In the genomic region with DNA sequence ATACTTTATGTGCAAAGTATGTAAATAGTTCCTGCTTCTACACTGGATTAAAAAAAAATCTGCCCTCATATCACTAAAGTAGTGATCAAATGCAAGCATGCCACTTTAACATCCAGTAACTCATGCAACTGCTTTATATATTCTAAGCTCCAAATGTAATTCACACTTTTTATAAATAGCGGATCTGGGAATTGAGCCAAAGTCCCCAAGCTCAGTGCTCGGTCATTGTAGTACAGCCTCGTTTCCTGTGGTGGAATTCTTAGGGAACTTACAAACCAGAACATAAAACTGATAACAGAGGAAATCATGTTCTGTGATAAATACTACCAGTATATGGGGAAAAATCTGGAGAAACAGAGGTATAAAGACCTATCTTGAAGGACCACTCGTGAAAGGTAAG, we compare ENCODE assay signal across 20 mouse cellular contexts.
DNase-seq lines count a peak whose midpoint lies in the region; ATAC-seq and TF ChIP-seq lines count a peak whose summit lies in the region.
"Had no signal": no experiment of that assay in that cellular context is flagged by ENCODE, and none has a peak within 500 bp of the region (broad histone marks: within the 10 kb centered on the region; RNA-seq: fewer than 3 reads in every experiment).

No protein-coding gene starts in this region.

- no peaks in the 10 kb centered on the region for H3K27me3 ChIP-seq in lung, embryonic 14.5 days (ENCODE audit: insufficient read depth, low read length)
- H3K27me3 ChIP-seq: limb, embryonic 12.5 days; liver, embryonic 15.5 days; megakaryocyte, embryonic 14.5 days; neural tube, embryonic 12.5 days; stomach, embryonic 15.5 days had no signal

- no peaks in the 10 kb centered on the region for H3K9me3 ChIP-seq in lung, embryonic 14.5 days (ENCODE audit: low read depth, low read length)
- H3K9me3 ChIP-seq: limb, embryonic 12.5 days; liver, embryonic 15.5 days; neural tube, embryonic 12.5 days; stomach, embryonic 15.5 days had no signal

- no peak for TF ChIP-seq CTCF in lung, embryonic 14.5 days (IDR thresholded peaks at IDR 0.05; ENCODE audit: low read depth)

- intact Hi-C loops in heart, postnatal 14 days (cut with DNase I): no loop called here

- H3K4me2 ChIP-seq in lung, embryonic 14.5 days: no peak overlapping the region
- H3K4me2 ChIP-seq: limb, embryonic 12.5 days; liver, embryonic 15.5 days; neural tube, embryonic 12.5 days; stomach, embryonic 15.5 days had no signal

- DNase-seq in frontal cortex, postnatal 14 days (ENCODE audit: low spot score in 2 of 2): no peak
- peak; percentile 10 for DNase-seq in heart, postnatal 4 days
- no peak for DNase-seq in heart, postnatal 14 days
- peak; percentile 95 for DNase-seq in lung, embryonic 14.5 days
- DNase-seq in lung, adult 18-20 months: no peak
- peak; percentile 81 for DNase-seq in brain, adult 2 months (ENCODE audit: low read depth, low spot score)
- no peak for DNase-seq in urinary bladder, adult 2 months (ENCODE audit: low spot score)
- DNase-seq: adrenal gland, adult 2 months; cerebellum, adult 11-12 months; cerebellum, postnatal 25 days; kidney, adult 11 months; kidney, postnatal 36 days had no signal

- ATAC-seq in frontal cortex, adult (ENCODE audit: low TSS enrichment): peak; percentile 87
- ATAC-seq in lung, embryonic 14.5 days (ENCODE audit: insufficient read depth): peak; percentile 82
- ATAC-seq: forebrain, embryonic 16.5 days; hindbrain, embryonic 16.5 days had no signal

- no peaks in the 10 kb centered on the region for H3K36me3 ChIP-seq in lung, embryonic 14.5 days (ENCODE audit: insufficient read depth)
- H3K36me3 ChIP-seq: limb, embryonic 12.5 days; liver, embryonic 15.5 days; neural tube, embryonic 12.5 days; stomach, embryonic 15.5 days had no signal

- 25% methylated on average over 4 of the region's 4 CpGs for WGBS in lung, embryonic 14.5 days

- H3K4me3 ChIP-seq in lung, embryonic 14.5 days (ENCODE audit: low read depth, low read length): no peak overlapping the region
- H3K4me3 ChIP-seq: limb, embryonic 12.5 days; liver, embryonic 15.5 days; megakaryocyte, embryonic 14.5 days; neural tube, embryonic 12.5 days; stomach, embryonic 15.5 days had no signal

- H3K9ac ChIP-seq in lung, embryonic 14.5 days: no peak overlapping the region
- H3K9ac ChIP-seq: limb, embryonic 12.5 days; liver, embryonic 15.5 days; neural tube, embryonic 12.5 days; stomach, embryonic 15.5 days had no signal

- no peak overlapping the region for H3K27ac ChIP-seq in lung, embryonic 14.5 days (ENCODE audit: low read depth)
- H3K27ac ChIP-seq: limb, embryonic 12.5 days; liver, embryonic 15.5 days; neural tube, embryonic 12.5 days; stomach, embryonic 15.5 days had no signal

- no peaks in the 10 kb centered on the region for H3K4me1 ChIP-seq in lung, embryonic 14.5 days (ENCODE audit: insufficient read depth)
- H3K4me1 ChIP-seq: limb, embryonic 12.5 days; liver, embryonic 15.5 days; megakaryocyte, embryonic 14.5 days; neural tube, embryonic 12.5 days; stomach, embryonic 15.5 days had no signal

Comparison
In these comparisons a context has a peak if more than half of its experiments do, and no peak if none do; other contexts are left out.
1. DNase-seq: peak in heart, postnatal 4 days (single experiment), lung, embryonic 14.5 days (single experiment) and brain, adult 2 months (single experiment); none in frontal cortex, postnatal 14 days (0 of 2), heart, postnatal 14 days (0 of 2), lung, adult 18-20 months (0 of 2) and urinary bladder, adult 2 months (single experiment).